Mouse (Mus musculus) kidney, embryonic 15.5 days (tissue): Measurements from ENCODE around the gene Fam57a. TPM values are rescaled to one million over a fixed set of nuclear protein-coding genes. Genes with fewer than 3 reads are reported as not detected.
"Not testable (repeated sequence)": the region's sequence is repeated elsewhere in the genome, so short reads cannot be mapped to it uniquely, and the experiment has no call there.

Experiments
- ATAC-seq: fragments of 200-750 bp; cut with Nextera tagmentation; replicated peaks from 2 replicates; pipeline ENCODE4 v1.8.0; 2017; ENCODE audit warnings: moderate TSS enrichment; ENCODE audit not compliant: low FRiP score
- H3K27ac ChIP-seq: fragments of 300-500 bp; sonication (generic); 2 replicates; pipeline ENCODE4 v1.5.1; 2015; ENCODE audit warnings: mild to moderate bottlenecking, inconsistent platforms
- H3K27me3 ChIP-seq: fragments of 300-500 bp; sonication (generic); 2 replicates; pipeline ENCODE4 v1.6.1; 2015; ENCODE audit warnings: inconsistent platforms
- H3K36me3 ChIP-seq: fragments of 300-500 bp; sonication (generic); 2 replicates; pipeline ENCODE4 v1.6.1; 2015; ENCODE audit warnings: inconsistent platforms
- H3K4me1 ChIP-seq: fragments of 300-500 bp; sonication (generic); 2 replicates; pipeline ENCODE4 v1.6.1; 2015; ENCODE audit warnings: inconsistent platforms
- H3K4me2 ChIP-seq: fragments of 300-500 bp; sonication (generic); 2 replicates; pipeline ENCODE4 v1.6.1; 2015; ENCODE audit warnings: moderate library complexity, mild to moderate bottlenecking, inconsistent platforms
- H3K4me3 ChIP-seq: fragments of 300-500 bp; sonication (generic); replicated peaks from 2 replicates; pipeline ENCODE4 v1.5.1; 2015; ENCODE audit warnings: mild to moderate bottlenecking, inconsistent platforms
- H3K9ac ChIP-seq: fragments of 300-500 bp; sonication (generic); 2 replicates; pipeline ENCODE4 v1.6.1; 2015; ENCODE audit warnings: mild to moderate bottlenecking, inconsistent platforms
- H3K9me3 ChIP-seq: fragments of 300-500 bp; sonication (generic); replicated peaks from 2 replicates; pipeline ENCODE4 v1.6.1; 2016; ENCODE audit warnings: inconsistent platforms
- WGBS: fragments of 180-500 bp; shearing (Covaris S2); methylation state at CpG from one replicate; pipeline ENCODE4 v1.1.7; 2015; ENCODE audit warnings: mixed read lengths; 5-methylcytosine and 5-hydroxymethylcytosine counted together
- polyA plus RNA-seq: library from polyadenylated mRNA; unstranded; fragments of >200 nt; fragmentation: Nextera tagmentation; extraction: Ambion mirVana; gene quantifications from 2 replicates; pipeline ENCODE4 v1.2.1, GENCODE M21; 2015

The Fam57a gene
- polyA plus RNA-seq, 1 experiment from 2014 or later: 27.0 TPM

DNA sequence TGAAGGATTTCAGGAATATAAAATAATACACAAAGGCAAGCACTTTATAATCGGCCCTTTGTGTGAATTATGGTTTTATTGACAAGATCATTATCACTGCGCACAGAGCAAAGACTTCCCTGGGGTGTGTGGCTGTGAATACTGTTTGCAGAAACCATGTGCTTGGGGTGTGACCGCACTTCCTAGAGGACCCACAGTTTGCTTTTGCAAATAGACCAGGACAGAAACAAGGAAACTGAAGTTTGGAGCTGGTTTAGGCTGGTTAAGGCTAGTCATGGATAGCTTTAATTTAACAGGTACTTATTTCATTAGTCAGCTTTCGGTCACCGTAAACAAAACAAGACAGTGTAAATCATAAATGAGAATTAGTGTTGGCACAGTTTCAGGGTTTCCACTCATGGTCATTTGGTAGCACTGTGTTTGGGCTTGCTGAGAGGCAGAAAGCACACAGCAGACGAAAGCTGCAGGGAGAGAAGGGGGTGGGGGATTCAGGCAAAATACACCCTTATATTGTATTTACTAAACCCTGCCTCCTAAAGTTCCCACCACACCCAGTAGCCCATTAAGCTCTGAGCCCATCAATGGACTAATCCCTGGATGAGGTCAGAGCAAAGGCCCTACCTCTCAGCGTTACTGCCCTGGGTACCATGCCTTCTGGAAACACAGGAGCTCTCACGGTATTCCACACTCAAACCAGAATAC lies 17.0 kb downstream of the Fam57a start:
- ATAC-seq: no peak
- H3K27me3 ChIP-seq: peaks cover 8% of the 10 kb centered on the region; the same call in 1 of the 2 replicates
- no peaks in the 10 kb centered on the region for H3K36me3 ChIP-seq
- WGBS: 55% methylated on average over 8 of the region's 8 CpGs
- no peak overlapping the region for H3K4me3 ChIP-seq
- H3K9ac ChIP-seq: no peak overlapping the region
- peaks cover 4% of the 10 kb centered on the region for H3K4me1 ChIP-seq
- peak overlapping the region; percentile 0; the same call in 1 of the 2 replicates for H3K4me2 ChIP-seq
- no peak overlapping the region for H3K27ac ChIP-seq
- H3K9me3 ChIP-seq: no peaks in the 10 kb centered on the region

DNA sequence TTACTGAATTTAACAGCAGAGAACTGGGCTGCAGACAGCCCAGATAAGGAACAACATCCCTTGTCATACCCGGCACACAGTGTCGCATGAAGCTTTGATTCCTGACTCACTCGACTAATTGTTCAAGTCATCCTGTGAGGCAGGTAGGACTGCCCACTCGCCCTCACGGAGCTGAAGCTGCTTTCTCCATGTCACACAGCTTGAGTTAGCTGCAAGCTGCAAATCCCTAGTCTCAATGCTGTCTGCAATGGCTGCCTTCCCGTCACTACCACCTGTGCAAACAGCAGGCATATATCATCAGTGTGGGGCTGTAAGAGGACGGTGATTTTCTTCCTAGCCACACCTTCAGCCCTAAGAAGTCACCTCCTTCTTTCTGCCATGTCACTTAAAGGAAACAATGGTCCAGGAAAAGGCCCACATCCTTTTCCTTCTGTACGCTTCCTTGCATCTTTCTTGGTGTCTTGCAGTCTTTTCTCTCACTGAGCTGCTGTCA lies 17.6 kb downstream of the Fam57a start:
- peak overlapping the region; percentile 0; the same call in 1 of the 2 replicates for H3K4me2 ChIP-seq
- H3K27me3 ChIP-seq: peaks cover 8% of the 10 kb centered on the region; the same call in 1 of the 2 replicates
- no peak overlapping the region for H3K27ac ChIP-seq
- H3K36me3 ChIP-seq: no peaks in the 10 kb centered on the region
- 42% methylated on average over 8 of the region's 8 CpGs for WGBS
- peaks cover 8% of the 10 kb centered on the region for H3K4me1 ChIP-seq
- no peak overlapping the region for H3K9ac ChIP-seq
- H3K4me3 ChIP-seq: no peak overlapping the region
- no peak for ATAC-seq
- no peaks in the 10 kb centered on the region for H3K9me3 ChIP-seq

- H3K27ac ChIP-seq: peak overlapping the region; percentile 74
- ATAC-seq: peak; percentile 98
- peak overlapping the region; percentile 70 for H3K9ac ChIP-seq
- WGBS: under 1% methylated on average over 88 of the region's 90 CpGs
- peaks cover 16% of the 10 kb centered on the region for H3K4me1 ChIP-seq
- no peaks in the 10 kb centered on the region for H3K9me3 ChIP-seq
- peaks cover 17% of the 10 kb centered on the region for H3K36me3 ChIP-seq
- H3K4me2 ChIP-seq: peak overlapping the region; percentile 92
- H3K4me3 ChIP-seq: peak overlapping the region; percentile 70
- H3K27me3 ChIP-seq: peaks cover 8% of the 10 kb centered on the region; the same call in 1 of the 2 replicates
These were observed 22.5 kb downstream of the Fam57a start for GRCm38 (mm10) chr11:76201761-76202674.

DNA sequence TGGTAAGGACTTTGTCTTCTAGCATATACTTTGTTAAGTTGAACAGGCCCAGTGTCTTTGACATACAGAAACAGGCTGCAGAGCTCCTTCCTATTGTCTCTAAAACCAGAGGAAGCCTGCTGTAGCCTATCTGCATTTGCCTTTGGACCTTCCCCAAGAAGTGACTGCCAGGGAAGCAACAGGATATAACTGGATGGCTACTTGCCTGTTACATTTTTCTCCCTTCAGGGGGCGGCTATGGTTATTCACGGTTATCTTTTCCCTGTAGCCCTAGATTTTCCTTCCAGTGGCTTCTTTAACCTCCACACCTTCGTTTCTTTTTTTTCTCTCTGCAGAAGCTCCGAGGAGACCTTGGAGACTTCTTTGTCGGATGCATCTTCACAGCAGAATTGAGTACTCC lies 27.3 kb downstream of the Fam57a start:
- no peak for ATAC-seq

GRCm38 (mm10) chr11:76210228-76210985 lies 30.9 kb downstream of the Fam57a start:
- peaks cover 81% of the 10 kb centered on the region for H3K36me3 ChIP-seq
- WGBS: 82% methylated on average over 13 of the region's 13 CpGs
- no peaks in the 10 kb centered on the region for H3K4me1 ChIP-seq
- no peak overlapping the region for H3K4me3 ChIP-seq
- ATAC-seq: no peak
- no peaks in the 10 kb centered on the region for H3K27me3 ChIP-seq
- H3K4me2 ChIP-seq: no peak overlapping the region
- no peaks in the 10 kb centered on the region for H3K9me3 ChIP-seq
- no peak overlapping the region for H3K27ac ChIP-seq
- H3K9ac ChIP-seq: no peak overlapping the region

More for the DNA sequence above, 27.3 kb downstream of the Fam57a start:
- Histone ChIP-seq H3K4me1 (peaks cover 8% of the 10 kb centered on the region), H3K27me3 (no peaks in the 10 kb centered on the region), H3K4me2 (no peak overlapping the region), H3K9ac (no peak overlapping the region), H3K36me3 (peaks cover 61% of the 10 kb centered on the region), H3K4me3 (no peak overlapping the region), H3K27ac (no peak overlapping the region), H3K9me3 (no peaks in the 10 kb centered on the region)
- WGBS: 85% methylated on average over 5 of the region's 5 CpGs

- Histone ChIP-seq H3K36me3 (peaks cover 76% of the 10 kb centered on the region), H3K4me1 (peaks cover 10% of the 10 kb centered on the region)
- not testable (repeated sequence) for H3K9ac ChIP-seq, H3K27ac ChIP-seq, H3K9me3 ChIP-seq, ATAC-seq, H3K4me2 ChIP-seq, H3K27me3 ChIP-seq, H3K4me3 ChIP-seq
- 89% methylated on average over 6 of the region's 6 CpGs for WGBS
These were observed 32.1 kb downstream of the Fam57a start for GRCm38 (mm10) chr11:76211595-76211994.

DNA sequence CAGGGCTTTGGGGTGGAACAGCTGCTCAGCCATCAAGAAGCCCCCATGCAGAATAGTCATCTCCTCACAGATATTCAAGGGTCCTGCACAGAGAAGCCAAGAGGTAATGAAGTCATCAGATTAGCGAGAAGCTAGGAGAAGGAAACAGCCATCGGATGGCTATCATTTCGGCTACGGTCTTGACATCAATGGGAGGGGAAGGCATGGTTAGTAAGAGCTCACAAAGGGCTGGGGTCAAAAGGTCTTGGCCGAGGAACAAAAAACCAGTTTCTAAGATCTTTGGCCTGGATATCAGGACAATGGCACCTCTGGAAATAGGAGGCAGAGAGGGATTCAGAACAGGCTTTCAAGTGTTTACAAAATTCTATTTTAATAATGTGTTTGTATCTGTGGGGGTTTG lies 34.4 kb downstream of the Fam57a start:
- no peak overlapping the region for H3K27ac ChIP-seq
- 87% methylated on average over 5 of the region's 5 CpGs for WGBS
- no peaks in the 10 kb centered on the region for H3K27me3 ChIP-seq
- no peak for ATAC-seq
- H3K4me3 ChIP-seq: no peak overlapping the region
- H3K4me2 ChIP-seq: no peak overlapping the region
- no peak overlapping the region for H3K9ac ChIP-seq
- H3K36me3 ChIP-seq: peaks cover 55% of the 10 kb centered on the region
- peaks cover 19% of the 10 kb centered on the region for H3K4me1 ChIP-seq
- no peaks in the 10 kb centered on the region for H3K9me3 ChIP-seq

- 94% methylated on average over 2 of the region's 2 CpGs for WGBS
- Histone ChIP-seq H3K9ac (no peak overlapping the region), H3K4me3 (no peak overlapping the region), H3K4me1 (peaks cover 19% of the 10 kb centered on the region), H3K4me2 (no peak overlapping the region), H3K27me3 (no peaks in the 10 kb centered on the region), H3K36me3 (peaks cover 53% of the 10 kb centered on the region), H3K27ac (no peak overlapping the region), H3K9me3 (no peaks in the 10 kb centered on the region)
- no peak for ATAC-seq
These were observed 35.5 kb downstream of the Fam57a start for GRCm38 (mm10) chr11:76215011-76215410.

- Histone ChIP-seq H3K27ac (peak overlapping the region; percentile 94; the same call in 1 of the 2 replicates), H3K9me3 (no peaks in the 10 kb centered on the region), H3K4me1 (peaks cover 19% of the 10 kb centered on the region), H3K4me2 (peak overlapping the region; percentile 74), H3K27me3 (no peaks in the 10 kb centered on the region), H3K9ac (no peak overlapping the region), H3K4me3 (peak overlapping the region; percentile 88), H3K36me3 (peaks cover 53% of the 10 kb centered on the region)
- WGBS: 90% methylated on average over 5 of the region's 5 CpGs
- no peak for ATAC-seq
These were observed 36.6 kb downstream of the Fam57a start for GRCm38 (mm10) chr11:76216049-76216540.

DNA sequence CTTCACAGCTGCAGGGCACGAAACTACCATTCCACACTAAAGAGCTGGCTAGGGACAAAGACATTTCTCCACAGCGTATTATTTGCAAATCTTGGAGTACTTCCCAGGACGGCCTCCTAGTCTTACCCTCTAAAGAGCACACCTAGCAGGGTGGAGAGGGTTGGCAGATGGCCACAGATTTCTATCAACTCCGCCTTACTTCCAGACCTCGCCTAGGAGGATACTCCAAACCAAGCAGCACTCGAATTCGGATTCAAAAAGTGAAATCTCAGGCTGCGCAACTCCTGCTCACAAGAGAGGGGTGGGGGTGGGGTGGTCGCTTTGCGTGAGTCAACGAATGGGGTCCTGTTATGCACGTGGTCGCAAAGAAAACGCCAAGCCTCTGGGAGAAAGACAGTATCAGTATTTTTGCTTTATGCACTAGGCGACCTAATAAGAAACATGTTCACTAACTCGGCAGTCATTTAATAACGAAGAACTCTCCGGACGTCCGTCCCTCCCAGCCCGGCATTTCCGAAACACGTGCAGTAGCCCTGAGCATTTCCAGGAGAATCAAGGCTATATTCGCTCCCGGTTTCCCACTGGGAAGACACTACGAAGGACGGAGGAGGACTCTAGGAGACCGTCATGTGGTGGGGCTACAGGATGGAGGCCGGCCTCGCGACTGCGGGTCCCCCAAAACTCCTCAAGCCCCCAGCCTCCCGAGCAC lies 37.4 kb downstream of the Fam57a start:
- peak overlapping the region; percentile 95 for H3K9ac ChIP-seq
- WGBS: 3% methylated on average over 33 of the region's 33 CpGs
- ATAC-seq: peak; percentile 4

GRCm38 (mm10) chr11:76217390-76217800 lies 37.9 kb downstream of the Fam57a start, which contains the start of the genes Dbil5 and Gemin4:
Dbil5 (plus strand) TSS chr11:76217608.
Gemin4 (minus strand) TSS chr11:76217664.
- Histone ChIP-seq H3K4me3 (peak within 1 kb of the TSS; percentile 88), H3K36me3 (peaks cover 56% of the 10 kb centered on the region), H3K9ac (peak within 1 kb of the TSS; percentile 95), H3K9me3 (no peaks in the 10 kb centered on the region), H3K27ac (peak within 1 kb of the TSS; percentile 94), H3K4me2 (peak within 1 kb of the TSS; percentile 74), H3K4me1 (peaks cover 19% of the 10 kb centered on the region), H3K27me3 (no peaks in the 10 kb centered on the region)
- under 1% methylated on average over 35 of the region's 35 CpGs for WGBS
- ATAC-seq: peak; percentile 98

More for the DNA sequence above, 37.4 kb downstream of the Fam57a start:
- peaks cover 19% of the 10 kb centered on the region for H3K4me1 ChIP-seq
- H3K9me3 ChIP-seq: no peaks in the 10 kb centered on the region
- H3K27ac ChIP-seq: peak overlapping the region; percentile 94
- H3K36me3 ChIP-seq: peaks cover 56% of the 10 kb centered on the region
- H3K4me3 ChIP-seq: peak overlapping the region; percentile 88
- no peaks in the 10 kb centered on the region for H3K27me3 ChIP-seq
- H3K4me2 ChIP-seq: peak overlapping the region; percentile 74
